Mouse (Mus musculus): Measurements from ENCODE around the gene Arel1. TPM values are rescaled to one million over a fixed set of nuclear protein-coding genes. Genes with fewer than 3 reads are reported as not detected.

The Arel1 gene
- polyA plus RNA-seq, 1 experiment from 2014 or later: 37.9 TPM

- Histone ChIP-seq H3K9me3 (replicated peaks; ENCODE audit: control insufficient read depth, low read length, poor library complexity, severe bottlenecking) (no peaks in the 10 kb centered on the region), H3K4me3 (ENCODE audit: low read depth, low read length) (no peak overlapping the region), H3K27ac (ENCODE audit: low read length) (no peak overlapping the region), H3K27me3 (ENCODE audit: control insufficient read depth, insufficient read depth, low read depth, low read length) (no peaks in the 10 kb centered on the region), H3K4me1 (ENCODE audit: control insufficient read depth, insufficient read depth, low read length) (no peaks in the 10 kb centered on the region), H3K4me2 (ENCODE audit: low read length) (no peak overlapping the region), H3K9ac (ENCODE audit: low read depth, low read length) (no peak overlapping the region), H3K36me3 (ENCODE audit: control insufficient read depth, insufficient read depth, low read length) (peaks cover 12% of the 10 kb centered on the region)
- ATAC-seq: no peak
- WGBS: 80% methylated on average over 1 of the region's 1 CpGs
Observed at GRCm38 (mm10) chr12:84952351-84952750, 18.3 kb downstream of the Arel1 start.

GRCm38 (mm10) chr12:84951531-84951930 is 19.2 kb downstream of the Arel1 start:
- ATAC-seq: no peak
- H3K9ac ChIP-seq (ENCODE audit: low read depth, low read length): no peak overlapping the region
- peaks cover 16% of the 10 kb centered on the region for H3K36me3 ChIP-seq (ENCODE audit: control insufficient read depth, insufficient read depth, low read length)
- H3K4me3 ChIP-seq (ENCODE audit: low read depth, low read length): no peak overlapping the region
- H3K9me3 ChIP-seq (replicated peaks; ENCODE audit: control insufficient read depth, low read length, poor library complexity, severe bottlenecking): no peaks in the 10 kb centered on the region
- H3K4me1 ChIP-seq (ENCODE audit: control insufficient read depth, insufficient read depth, low read length): no peaks in the 10 kb centered on the region
- 51% methylated on average over 8 of the region's 8 CpGs for WGBS
- no peaks in the 10 kb centered on the region for H3K27me3 ChIP-seq (ENCODE audit: control insufficient read depth, insufficient read depth, low read depth, low read length)
- H3K27ac ChIP-seq (ENCODE audit: low read length): no peak overlapping the region
- no peak overlapping the region for H3K4me2 ChIP-seq (ENCODE audit: low read length)

GRCm38 (mm10) chr12:84950763-84951162 is 19.9 kb downstream of the Arel1 start:
- ATAC-seq: no peak
- WGBS: 90% methylated on average over 6 of the region's 6 CpGs

GRCm38 (mm10) chr12:84948584-84949285 is 22.0 kb downstream of the Arel1 start:
- ATAC-seq: no peak
- WGBS: 91% methylated on average over 6 of the region's 6 CpGs
- H3K4me2 ChIP-seq (ENCODE audit: low read length): no peak overlapping the region
- no peaks in the 10 kb centered on the region for H3K9me3 ChIP-seq (replicated peaks; ENCODE audit: control insufficient read depth, low read length, poor library complexity, severe bottlenecking)
- no peak overlapping the region for H3K4me3 ChIP-seq (ENCODE audit: low read depth, low read length)
- peaks cover 20% of the 10 kb centered on the region for H3K36me3 ChIP-seq (ENCODE audit: control insufficient read depth, insufficient read depth, low read length)
- no peaks in the 10 kb centered on the region for H3K4me1 ChIP-seq (ENCODE audit: control insufficient read depth, insufficient read depth, low read length)
- no peak overlapping the region for H3K9ac ChIP-seq (ENCODE audit: low read depth, low read length)
- H3K27me3 ChIP-seq (ENCODE audit: control insufficient read depth, insufficient read depth, low read depth, low read length): no peaks in the 10 kb centered on the region
- H3K27ac ChIP-seq (ENCODE audit: low read length): no peak overlapping the region

More at GRCm38 (mm10) chr12:84950763-84951162, 19.9 kb downstream of the Arel1 start:
- no peak overlapping the region for H3K4me3 ChIP-seq (ENCODE audit: low read depth, low read length)
- no peaks in the 10 kb centered on the region for H3K4me1 ChIP-seq (ENCODE audit: control insufficient read depth, insufficient read depth, low read length)
- H3K9me3 ChIP-seq (replicated peaks; ENCODE audit: control insufficient read depth, low read length, poor library complexity, severe bottlenecking): no peaks in the 10 kb centered on the region
- H3K27me3 ChIP-seq (ENCODE audit: control insufficient read depth, insufficient read depth, low read depth, low read length): no peaks in the 10 kb centered on the region
- no peak overlapping the region for H3K4me2 ChIP-seq (ENCODE audit: low read length)
- H3K36me3 ChIP-seq (ENCODE audit: control insufficient read depth, insufficient read depth, low read length): peaks cover 18% of the 10 kb centered on the region
- no peak overlapping the region for H3K27ac ChIP-seq (ENCODE audit: low read length)
- H3K9ac ChIP-seq (ENCODE audit: low read depth, low read length): no peak overlapping the region

- WGBS: 75% methylated on average over 2 of the region's 2 CpGs
- no peaks in the 10 kb centered on the region for H3K27me3 ChIP-seq (ENCODE audit: control insufficient read depth, insufficient read depth, low read depth, low read length)
- H3K36me3 ChIP-seq (ENCODE audit: control insufficient read depth, insufficient read depth, low read length): peaks cover 20% of the 10 kb centered on the region
- H3K9ac ChIP-seq (ENCODE audit: low read depth, low read length): no peak overlapping the region
- no peak overlapping the region for H3K4me2 ChIP-seq (ENCODE audit: low read length)
- H3K4me1 ChIP-seq (ENCODE audit: control insufficient read depth, insufficient read depth, low read length): no peaks in the 10 kb centered on the region
- ATAC-seq: no peak
- no peak overlapping the region for H3K4me3 ChIP-seq (ENCODE audit: low read depth, low read length)
- H3K27ac ChIP-seq (ENCODE audit: low read length): no peak overlapping the region
- H3K9me3 ChIP-seq (replicated peaks; ENCODE audit: control insufficient read depth, low read length, poor library complexity, severe bottlenecking): no peaks in the 10 kb centered on the region
Observed at GRCm38 (mm10) chr12:84947894-84948583, 22.7 kb downstream of the Arel1 start.

- Histone ChIP-seq H3K9me3 (replicated peaks; ENCODE audit: control insufficient read depth, low read length, poor library complexity, severe bottlenecking) (no peaks in the 10 kb centered on the region), H3K9ac (ENCODE audit: low read depth, low read length) (no peak overlapping the region), H3K4me3 (ENCODE audit: low read depth, low read length) (no peak overlapping the region), H3K27me3 (ENCODE audit: control insufficient read depth, insufficient read depth, low read depth, low read length) (no peaks in the 10 kb centered on the region), H3K27ac (ENCODE audit: low read length) (no peak overlapping the region), H3K4me1 (ENCODE audit: control insufficient read depth, insufficient read depth, low read length) (no peaks in the 10 kb centered on the region), H3K36me3 (ENCODE audit: control insufficient read depth, insufficient read depth, low read length) (peaks cover 20% of the 10 kb centered on the region), H3K4me2 (ENCODE audit: low read length) (no peak overlapping the region)
- ATAC-seq: no peak
- 95% methylated on average over 9 of the region's 9 CpGs for WGBS
Observed at GRCm38 (mm10) chr12:84944813-84945553, 25.7 kb downstream of the Arel1 start.

- 95% methylated on average over 4 of the region's 4 CpGs for WGBS
- no peak overlapping the region for H3K9ac ChIP-seq (ENCODE audit: low read depth, low read length)
- H3K4me3 ChIP-seq (ENCODE audit: low read depth, low read length): no peak overlapping the region
- H3K36me3 ChIP-seq (ENCODE audit: control insufficient read depth, insufficient read depth, low read length): peaks cover 18% of the 10 kb centered on the region
- H3K9me3 ChIP-seq (replicated peaks; ENCODE audit: control insufficient read depth, low read length, poor library complexity, severe bottlenecking): no peaks in the 10 kb centered on the region
- no peak for ATAC-seq
- H3K27me3 ChIP-seq (ENCODE audit: control insufficient read depth, insufficient read depth, low read depth, low read length): no peaks in the 10 kb centered on the region
- H3K4me2 ChIP-seq (ENCODE audit: low read length): no peak overlapping the region
- H3K27ac ChIP-seq (ENCODE audit: low read length): no peak overlapping the region
- H3K4me1 ChIP-seq (ENCODE audit: control insufficient read depth, insufficient read depth, low read length): no peaks in the 10 kb centered on the region
Observed at GRCm38 (mm10) chr12:84944150-84944812, 26.4 kb downstream of the Arel1 start.

- Histone ChIP-seq H3K27ac (ENCODE audit: low read length) (no peak overlapping the region), H3K4me1 (ENCODE audit: control insufficient read depth, insufficient read depth, low read length) (no peaks in the 10 kb centered on the region), H3K36me3 (ENCODE audit: control insufficient read depth, insufficient read depth, low read length) (peaks cover 23% of the 10 kb centered on the region), H3K4me2 (ENCODE audit: low read length) (no peak overlapping the region), H3K9ac (ENCODE audit: low read depth, low read length) (no peak overlapping the region), H3K4me3 (ENCODE audit: low read depth, low read length) (no peak overlapping the region), H3K27me3 (ENCODE audit: control insufficient read depth, insufficient read depth, low read depth, low read length) (no peaks in the 10 kb centered on the region), H3K9me3 (replicated peaks; ENCODE audit: control insufficient read depth, low read length, poor library complexity, severe bottlenecking) (no peaks in the 10 kb centered on the region)
- ATAC-seq: no peak
- 94% methylated on average over 21 of the region's 21 CpGs for WGBS
Observed at GRCm38 (mm10) chr12:84943006-84943952, 27.4 kb downstream of the Arel1 start.
